Mouse (Mus musculus) gastrocnemius, postnatal 4 days (tissue): ENCODE data around the gene Pkn2. TPM values are rescaled to one million over a fixed set of nuclear protein-coding genes. Genes with fewer than 3 reads are reported as not detected.
A peak's percentile ranks its signal among the peaks of the same experiment; 100 is the strongest.

Experiments
- DNase-seq, 2 experiments: peaks; one replicate each; pipeline ENCODE4 v3.0.0; 2021 to 2022; ENCODE audit warnings: low spot score in 2 of 2, mixed read lengths in 2 of 2
- total RNA-seq, 2 experiments: library from RNA; stranded (reverse); gene quantifications; 2 replicates each; pipeline ENCODE4 v1.2.3; 2021

The Pkn2 gene
- total RNA-seq, 2 experiments from 2014 or later: 43.0 to 46.7 TPM

- DNase-seq: no peak
These were observed 136.7 kb downstream of the Pkn2 start for GRCm38 (mm10) chr3:142745076-142745475.

GRCm38 (mm10) chr3:142743973-142744898 lies 137.6 kb downstream of the Pkn2 start:
- DNase-seq: peak in 1 of 2 experiments; percentile 33

Other genes with a start within 250 kb of the Pkn2 start
- 1 to 10 TPM; 4.6 to 5.1 TPM for gene Kyat3, start 181.0 kb downstream of the Pkn2 start, total RNA-seq
- 10 to 100 TPM; 24.2 to 26.7 TPM for gene Gtf2b, start 117.0 kb downstream of the Pkn2 start, total RNA-seq